Mouse (Mus musculus) liver, embryonic 16.5 days (tissue): ENCODE data around the gene Tube1. TPM values are rescaled to one million over a fixed set of nuclear protein-coding genes. Genes with fewer than 3 reads are reported as not detected.

Experiments used
- polyA plus RNA-seq: library from polyadenylated mRNA; unstranded; fragments of >200 nt; fragmentation: Nextera tagmentation; extraction: Ambion mirVana; gene quantifications from 2 replicates; pipeline ENCODE4 v1.2.1, GENCODE M21; 2015

Tube1 gene
- polyA plus RNA-seq, 1 experiment from 2014 or later, result 4.6 TPM

Other genes with a start within 250 kb of the Tube1 start
- 1.5 and 2.1 TPM in 2 replicates for gene Lama4, start 168.5 kb upstream of the Tube1 start, polyA plus RNA-seq
- gene Fam229b, start 62 bp upstream of the Tube1 start, polyA plus RNA-seq, result 0.58 TPM in 2 replicates
- not detected in 2 replicates for gene Ccn6, start 29.8 kb downstream of the Tube1 start, polyA plus RNA-seq
- gene Fyn, start 234.9 kb downstream of the Tube1 start, polyA plus RNA-seq, result 4.5 and 5.9 TPM in 2 replicates